Mouse (Mus musculus) myocyte (in vitro differentiated cells): ENCODE data around the gene Dmrtc2. TPM values are rescaled to one million over a fixed set of nuclear protein-coding genes. Genes with fewer than 3 reads are reported as not detected.

Experiments used
- H3K27me3 ChIP-seq: one replicate; pipeline ENCODE4 v1.6.1; 2011; ENCODE audit not compliant: control insufficient read depth, insufficient read depth, insufficient read length
- H3K36me3 ChIP-seq: one replicate; pipeline ENCODE4 v1.6.1; 2011; ENCODE audit not compliant: control insufficient read depth, insufficient read depth
- H3K4me2 ChIP-seq: one replicate; pipeline ENCODE4 v1.6.1; 2011; ENCODE audit warnings: low read depth, control low read depth
- H3K4me3 ChIP-seq: one replicate; pipeline ENCODE4 v1.5.1; 2011; ENCODE audit warnings: mild to moderate bottlenecking, control low read depth, moderate library complexity
- H3K79me2 ChIP-seq: one replicate; pipeline ENCODE4 v1.6.1; 2011; ENCODE audit not compliant: control insufficient read depth, insufficient read depth
- H3ac ChIP-seq: one replicate; pipeline ENCODE4 v1.6.1; 2011; ENCODE audit not compliant: control insufficient read depth, insufficient read length
- CEBPB ChIP-seq: IDR thresholded peaks from 2 replicates; pipeline ENCODE4 v1.6.1; 2011; ENCODE audit warnings: mild to moderate bottlenecking, moderate library complexity; ENCODE audit not compliant: poor library complexity, insufficient read depth, severe bottlenecking
- E2F4 ChIP-seq: IDR thresholded peaks from one replicate; pipeline ENCODE4 v1.6.1; 2011; ENCODE audit warnings: mild to moderate bottlenecking, control low read depth, moderate library complexity; ENCODE audit not compliant: insufficient read depth
- MAX ChIP-seq: IDR thresholded peaks from one replicate; pipeline ENCODE4 v1.6.1; 2011; ENCODE audit warnings: low read depth, mild to moderate bottlenecking, control low read depth
- MYOD1 ChIP-seq, 3 experiments: IDR thresholded peaks; one replicate each; pipeline ENCODE4 v1.6.1; 2011; ENCODE audit warnings: control low read depth in 2 of 3, low read depth in 2 of 3, mild to moderate bottlenecking in 2 of 3, moderate library complexity in 1 of 3; ENCODE audit not compliant: insufficient read length in 2 of 3, control insufficient read depth in 1 of 3
- MYOG ChIP-seq, 3 experiments: IDR thresholded peaks; one replicate each; pipeline ENCODE4 v1.6.1; 2011; ENCODE audit warnings: control low read depth in 2 of 3, low read depth in 2 of 3, mild to moderate bottlenecking in 2 of 3; ENCODE audit not compliant: insufficient read length in 2 of 3, control insufficient read depth in 1 of 3, insufficient read depth in 1 of 3
- POLR2A ChIP-seq: IDR thresholded peaks from one replicate; pipeline ENCODE4 v1.6.1; 2011; ENCODE audit warnings: low read depth, mild to moderate bottlenecking, control low read depth, moderate library complexity; ENCODE audit not compliant: insufficient read length
- POLR2AphosphoS2 ChIP-seq: IDR thresholded peaks from one replicate; pipeline ENCODE4 v1.6.1; 2011; ENCODE audit warnings: low read depth, control low read depth; ENCODE audit not compliant: insufficient read length
- REST ChIP-seq: IDR thresholded peaks from one replicate; pipeline ENCODE4 v1.6.1; 2011; ENCODE audit warnings: mild to moderate bottlenecking, control low read depth, moderate library complexity; ENCODE audit not compliant: insufficient read depth, insufficient read length
- SRF ChIP-seq: IDR thresholded peaks from one replicate; pipeline ENCODE4 v1.6.1; 2011; ENCODE audit warnings: low read depth; ENCODE audit not compliant: control insufficient read depth, insufficient read length
- TCF12 ChIP-seq: IDR thresholded peaks from one replicate; pipeline ENCODE4 v1.6.1; 2011; ENCODE audit warnings: mild to moderate bottlenecking, control low read depth; ENCODE audit not compliant: poor library complexity, insufficient read depth, severe bottlenecking
- TCF3 ChIP-seq: IDR thresholded peaks from one replicate; pipeline ENCODE4 v1.6.1; 2011; ENCODE audit warnings: low read depth, control low read depth; ENCODE audit not compliant: insufficient read length
- USF1 ChIP-seq: IDR thresholded peaks from one replicate; pipeline ENCODE4 v1.6.1; 2011; ENCODE audit warnings: low read depth, mild to moderate bottlenecking, control low read depth, moderate library complexity
- polyA plus RNA-seq: library from polyadenylated mRNA; unstranded; fragments of >200 nt; fragmentation: generic; extraction: Trizol; gene quantifications from one replicate; pipeline ENCODE4 v1.2.1, GENCODE M21; 2012; ENCODE audit warnings: missing spikeins

Dmrtc2 gene
- polyA plus RNA-seq, 1 experiment, result not detected

GRCm38 (mm10) chr7:24853695-24854094 lies 16.2 kb upstream of the Dmrtc2 start:
- Histone ChIP-seq H3K79me2 (no peaks in the 10 kb centered on the region), H3ac (no peak overlapping the region), H3K4me3 (no peak overlapping the region), H3K4me2 (no peak overlapping the region), H3K36me3 (no peaks in the 10 kb centered on the region), H3K27me3 (no peaks in the 10 kb centered on the region)
- TF ChIP-seq MYOG (IDR thresholded peaks at IDR 0.05; ENCODE audit: control insufficient read depth in 1 of 3, insufficient read depth in 1 of 3, insufficient read length in 2 of 3, low read depth in 2 of 3) (no peak), SRF (no peak), POLR2A (no peak), CEBPB (no peak), REST (no peak), MAX (no peak), E2F4 (no peak), USF1 (no peak), TCF12 (no peak)

GRCm38 (mm10) chr7:24856460-24857120 lies 13.3 kb upstream of the Dmrtc2 start:
- Histone ChIP-seq H3ac (no peak overlapping the region), H3K79me2 (no peaks in the 10 kb centered on the region), H3K4me3 (no peak overlapping the region), H3K36me3 (no peaks in the 10 kb centered on the region), H3K4me2 (no peak overlapping the region), H3K27me3 (no peaks in the 10 kb centered on the region)
- TF ChIP-seq TCF12 (no peak), CEBPB (no peak), E2F4 (no peak), MAX (no peak)

DNA sequence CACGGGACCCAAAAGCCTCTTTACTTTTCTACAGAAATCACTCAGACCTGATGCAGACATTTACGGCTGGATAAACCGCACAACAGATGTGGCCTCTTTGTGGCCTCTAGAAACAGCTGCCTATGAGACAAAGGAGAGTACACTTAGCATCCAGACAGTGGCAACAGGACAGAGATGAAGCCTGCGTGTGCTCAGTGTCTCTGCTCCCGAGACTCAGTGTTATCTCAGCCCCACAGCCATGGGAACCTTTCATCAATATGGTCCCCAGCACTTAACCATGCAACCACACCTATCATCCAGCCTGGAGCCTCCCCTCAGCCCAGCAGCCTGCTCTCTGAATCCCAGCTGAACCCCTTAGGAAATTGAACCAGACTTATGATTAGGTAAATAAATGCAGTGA lies 10.6 kb upstream of the Dmrtc2 start:
- no peaks in the 10 kb centered on the region for H3K79me2 ChIP-seq
- no peak overlapping the region for H3K4me3 ChIP-seq
- H3ac ChIP-seq, result no peak overlapping the region
- no peak for TF ChIP-seq SRF
- no peak for TF ChIP-seq REST
- no peak for TF ChIP-seq USF1
- TF ChIP-seq TCF12, result no peak
- no peak for TF ChIP-seq E2F4
- no peak for TF ChIP-seq POLR2AphosphoS2
- TF ChIP-seq POLR2A, result no peak
- no peak for TF ChIP-seq MYOD1 (IDR thresholded peaks at IDR 0.05; ENCODE audit: control insufficient read depth in 1 of 3, insufficient read length in 2 of 3, low read depth in 2 of 3)
- no peak for TF ChIP-seq MAX
- TF ChIP-seq CEBPB, result no peak
- no peak for TF ChIP-seq TCF3
- no peaks in the 10 kb centered on the region for H3K27me3 ChIP-seq
- H3K36me3 ChIP-seq, result no peaks in the 10 kb centered on the region
- no peak overlapping the region for H3K4me2 ChIP-seq

GRCm38 (mm10) chr7:24861913-24862312 lies 7.9 kb upstream of the Dmrtc2 start, which contains the start of gene Gm9844:
Gene Gm9844 (plus strand): TSS chr7:24862213.
- no peak for TF ChIP-seq REST
- no peak for TF ChIP-seq POLR2AphosphoS2
- TF ChIP-seq SRF, result no peak
- TF ChIP-seq USF1, result no peak
- TF ChIP-seq CEBPB, result no peak
- no peak for TF ChIP-seq TCF12
- no peak for TF ChIP-seq MAX
- no peak for TF ChIP-seq E2F4
- TF ChIP-seq MYOD1 (IDR thresholded peaks at IDR 0.05; ENCODE audit: control insufficient read depth in 1 of 3, insufficient read length in 2 of 3, low read depth in 2 of 3), result no peak
- TF ChIP-seq TCF3, result no peak
- no peak for TF ChIP-seq MYOG (IDR thresholded peaks at IDR 0.05; ENCODE audit: control insufficient read depth in 1 of 3, insufficient read depth in 1 of 3, insufficient read length in 2 of 3, low read depth in 2 of 3)
- no peak for TF ChIP-seq POLR2A
- no peaks in the 10 kb centered on the region for H3K36me3 ChIP-seq
- peaks cover 13% of the 10 kb centered on the region for H3K27me3 ChIP-seq
- H3K4me2 ChIP-seq, result no peak within 1 kb of the TSS
- H3K79me2 ChIP-seq, result no peaks in the 10 kb centered on the region
- no peak within 1 kb of the TSS for H3K4me3 ChIP-seq
- no peak within 1 kb of the TSS for H3ac ChIP-seq

- TF ChIP-seq MYOG (IDR thresholded peaks at IDR 0.05; ENCODE audit: control insufficient read depth in 1 of 3, insufficient read depth in 1 of 3, insufficient read length in 2 of 3, low read depth in 2 of 3), result no peak
- TF ChIP-seq TCF12, result no peak
- no peak for TF ChIP-seq SRF
- TF ChIP-seq REST, result no peak
- TF ChIP-seq E2F4, result no peak
- no peak for TF ChIP-seq POLR2A
- no peak for TF ChIP-seq POLR2AphosphoS2
- no peak for TF ChIP-seq USF1
- no peak for TF ChIP-seq MAX
- TF ChIP-seq TCF3, result no peak
- TF ChIP-seq CEBPB, result no peak
- TF ChIP-seq MYOD1 (IDR thresholded peaks at IDR 0.05; ENCODE audit: control insufficient read depth in 1 of 3, insufficient read length in 2 of 3, low read depth in 2 of 3), result no peak
- no peak overlapping the region for H3K4me2 ChIP-seq
- H3K36me3 ChIP-seq, result no peaks in the 10 kb centered on the region
- H3ac ChIP-seq, result no peak overlapping the region
- H3K4me3 ChIP-seq, result no peak overlapping the region
- H3K79me2 ChIP-seq, result no peaks in the 10 kb centered on the region
- peaks cover 13% of the 10 kb centered on the region for H3K27me3 ChIP-seq
Measured at GRCm38 (mm10) chr7:24862853-24863252, 7.0 kb upstream of the Dmrtc2 start.
